Mouse (Mus musculus) lung, embryonic 16.5 days (tissue): ENCODE measurements around the gene Ipp. TPM values are rescaled to one million over a fixed set of nuclear protein-coding genes. Genes with fewer than 3 reads are reported as not detected.

ENCODE experiments used
- ATAC-seq: fragments of 200-750 bp; cut with Nextera tagmentation; 2 replicates; pipeline ENCODE4 v1.8.0; 2017; ENCODE audit warnings: low read depth, mild to moderate bottlenecking, moderate library complexity
- H3K27ac ChIP-seq: fragments of 300-500 bp; sonication (generic); 2 replicates; pipeline ENCODE4 v1.5.1; 2014; ENCODE audit warnings: mild to moderate bottlenecking, control low read depth, low read length
- H3K27me3 ChIP-seq: fragments of 300-500 bp; sonication (generic); 2 replicates; pipeline ENCODE4 v1.6.1; 2014; ENCODE audit warnings: low read depth, low read length, mixed read lengths; ENCODE audit not compliant: control insufficient read depth, insufficient read depth
- H3K36me3 ChIP-seq: fragments of 300-500 bp; sonication (generic); 2 replicates; pipeline ENCODE4 v1.6.1; 2014; ENCODE audit warnings: low read length; ENCODE audit not compliant: control insufficient read depth, insufficient read depth
- H3K4me1 ChIP-seq: fragments of 300-500 bp; sonication (generic); replicated peaks from 2 replicates; pipeline ENCODE4 v1.6.1; 2014; ENCODE audit warnings: low read length, mixed read lengths; ENCODE audit not compliant: control insufficient read depth, insufficient read depth
- H3K4me2 ChIP-seq: fragments of 300-500 bp; sonication (generic); 2 replicates; pipeline ENCODE4 v1.6.1; 2014; ENCODE audit warnings: low read depth, low read length, control low read depth
- H3K4me3 ChIP-seq: fragments of 300-500 bp; sonication (generic); 2 replicates; pipeline ENCODE4 v1.5.1; 2014; ENCODE audit warnings: mild to moderate bottlenecking, low read length, control low read depth
- H3K9ac ChIP-seq: fragments of 300-500 bp; sonication (generic); 2 replicates; pipeline ENCODE4 v1.6.1; 2014; ENCODE audit warnings: low read length, control low read depth
- H3K9me3 ChIP-seq: fragments of 300-500 bp; sonication (generic); 2 replicates; pipeline ENCODE4 v1.6.1; 2016; ENCODE audit warnings: low read length; ENCODE audit not compliant: control insufficient read depth
- WGBS: fragments of 180-500 bp; shearing (Covaris S2); extraction: QIAGEN DNeasy Blood & Tissue Kit; methylation state at CpG from one replicate; pipeline ENCODE4 v1.1.7; 2014; 5-methylcytosine and 5-hydroxymethylcytosine counted together
- polyA plus RNA-seq: library from polyadenylated mRNA; unstranded; fragments of >200 nt; fragmentation: Nextera tagmentation; extraction: Ambion mirVana; gene quantifications from 2 replicates; pipeline ENCODE4 v1.2.1, GENCODE M21; 2015

Gene Ipp
- polyA plus RNA-seq, 1 experiment from 2014 or later = 14.1 TPM

DNA sequence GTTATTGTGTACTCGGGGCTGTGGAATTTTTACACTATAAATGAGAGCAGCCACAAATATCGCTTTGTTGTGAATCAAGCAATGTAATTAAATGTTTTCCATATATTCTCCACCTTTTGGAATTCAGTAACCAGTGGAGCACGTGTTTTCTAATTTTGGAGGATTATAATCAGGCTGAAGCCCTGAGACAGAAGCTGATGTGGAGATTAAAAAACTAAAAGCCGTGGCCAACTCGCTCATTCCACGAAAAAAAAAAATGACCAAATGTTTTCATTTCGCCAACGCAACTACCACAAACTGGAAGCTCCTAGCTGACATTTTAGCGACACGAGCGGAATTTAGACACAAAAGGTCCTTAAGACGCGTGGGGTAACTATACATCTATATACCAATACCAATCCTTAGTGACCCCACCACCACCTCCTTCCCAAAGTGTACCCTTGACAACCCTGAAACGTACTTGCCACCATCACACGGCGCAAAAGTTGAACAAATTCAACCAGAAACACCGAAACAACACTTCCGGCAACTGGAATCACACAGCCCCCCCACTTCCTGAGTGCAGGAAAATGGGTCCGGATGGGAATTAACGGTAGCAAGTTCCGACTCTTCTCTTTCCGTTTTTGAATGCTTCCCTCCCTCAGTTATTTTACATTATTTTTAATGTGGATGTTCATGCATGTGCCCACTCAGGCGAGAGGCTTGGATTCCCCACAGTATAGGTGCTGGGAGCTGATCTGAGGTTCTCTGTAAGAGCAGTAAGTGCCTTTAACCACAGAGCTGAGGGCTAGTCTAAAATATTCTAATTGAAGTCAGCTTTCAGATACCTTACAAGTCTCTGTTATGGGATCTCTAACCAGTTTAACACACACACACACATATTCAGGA is 48.3 kb downstream of the Ipp start, which contains the start of gene Tmem69:
Gene Tmem69 (minus strand): TSS at position 524 of the 888 bp plus-strand sequence.
- H3K4me1 ChIP-seq = peaks cover 3% of the 10 kb centered on the region
- peak within 1 kb of the TSS; percentile 73 for H3K4me3 ChIP-seq
- WGBS = 2% methylated on average over 23 of the region's 23 CpGs
- peak within 1 kb of the TSS; percentile 94 for H3K27ac ChIP-seq
- peak within 1 kb of the TSS; percentile 80 for H3K9ac ChIP-seq
- H3K36me3 ChIP-seq = peaks cover 4% of the 10 kb centered on the region; the same call in 1 of the 2 replicates
- H3K9me3 ChIP-seq = no peaks in the 10 kb centered on the region
- ATAC-seq = no peak
- peak within 1 kb of the TSS; percentile 93 for H3K4me2 ChIP-seq
- no peaks in the 10 kb centered on the region for H3K27me3 ChIP-seq

DNA sequence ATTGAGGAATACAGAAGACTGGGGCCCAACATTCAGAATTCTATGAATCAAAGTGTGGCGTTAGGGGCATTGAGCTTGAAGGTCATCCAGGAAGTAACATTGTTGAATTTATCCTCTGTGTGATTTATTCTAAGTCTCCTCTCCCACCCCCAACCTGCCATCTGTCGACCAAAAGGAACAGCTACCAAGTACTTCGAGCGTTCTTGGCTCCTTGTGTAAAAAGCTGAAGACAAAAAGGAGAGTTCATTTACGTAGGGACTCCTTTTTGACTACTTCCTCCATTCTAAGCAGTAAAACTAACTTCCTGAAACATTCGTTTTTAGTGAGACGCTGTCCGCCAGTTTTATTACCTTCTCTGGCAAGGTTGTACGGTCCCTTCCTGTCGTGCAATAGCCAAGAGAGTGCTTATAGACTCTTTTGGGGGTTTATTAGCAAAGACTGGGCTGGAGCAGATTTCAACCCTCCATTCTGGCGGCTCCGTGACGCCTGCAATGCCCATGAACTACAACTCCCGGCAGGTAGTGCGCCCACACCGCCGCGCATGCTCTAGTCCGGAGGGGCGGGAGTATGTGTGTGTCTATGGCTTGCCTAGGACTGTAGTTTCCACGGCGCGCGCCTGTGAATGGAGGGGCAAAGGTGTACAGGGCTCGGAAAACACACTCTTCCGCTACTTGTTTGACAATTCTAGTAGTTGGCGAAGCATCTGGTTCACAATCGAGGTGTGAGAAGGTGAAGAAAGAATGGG is 49.4 kb downstream of the Ipp start:
- H3K4me1 ChIP-seq = peaks cover 3% of the 10 kb centered on the region
- H3K4me3 ChIP-seq = peak overlapping the region; percentile 73
- H3K9me3 ChIP-seq = no peaks in the 10 kb centered on the region
- peaks cover 4% of the 10 kb centered on the region; the same call in 1 of the 2 replicates for H3K36me3 ChIP-seq
- peak; percentile 95 for ATAC-seq
- no peaks in the 10 kb centered on the region for H3K27me3 ChIP-seq
- WGBS = under 1% methylated on average over 28 of the region's 28 CpGs
- peak overlapping the region; percentile 80 for H3K9ac ChIP-seq
- H3K27ac ChIP-seq = peak overlapping the region; percentile 94
- peak overlapping the region; percentile 93 for H3K4me2 ChIP-seq

GRCm38 (mm10) chr4:116557306-116558121 is 50.2 kb downstream of the Ipp start, which contains the start of gene Gpbp1l1:
Gene Gpbp1l1, plus strand, starts transcription at chr4:116557658.
- H3K4me3 ChIP-seq = peak within 1 kb of the TSS; percentile 73
- under 1% methylated on average over 72 of the region's 78 CpGs for WGBS
- no peaks in the 10 kb centered on the region for H3K27me3 ChIP-seq
- H3K4me2 ChIP-seq = peak within 1 kb of the TSS; percentile 93
- H3K9me3 ChIP-seq = no peaks in the 10 kb centered on the region
- H3K27ac ChIP-seq = peak within 1 kb of the TSS; percentile 96
- ATAC-seq = peak; percentile 98
- H3K9ac ChIP-seq = peak within 1 kb of the TSS; percentile 84
- H3K4me1 ChIP-seq = peaks cover 3% of the 10 kb centered on the region
- H3K36me3 ChIP-seq = peaks cover 4% of the 10 kb centered on the region; the same call in 1 of the 2 replicates

DNA sequence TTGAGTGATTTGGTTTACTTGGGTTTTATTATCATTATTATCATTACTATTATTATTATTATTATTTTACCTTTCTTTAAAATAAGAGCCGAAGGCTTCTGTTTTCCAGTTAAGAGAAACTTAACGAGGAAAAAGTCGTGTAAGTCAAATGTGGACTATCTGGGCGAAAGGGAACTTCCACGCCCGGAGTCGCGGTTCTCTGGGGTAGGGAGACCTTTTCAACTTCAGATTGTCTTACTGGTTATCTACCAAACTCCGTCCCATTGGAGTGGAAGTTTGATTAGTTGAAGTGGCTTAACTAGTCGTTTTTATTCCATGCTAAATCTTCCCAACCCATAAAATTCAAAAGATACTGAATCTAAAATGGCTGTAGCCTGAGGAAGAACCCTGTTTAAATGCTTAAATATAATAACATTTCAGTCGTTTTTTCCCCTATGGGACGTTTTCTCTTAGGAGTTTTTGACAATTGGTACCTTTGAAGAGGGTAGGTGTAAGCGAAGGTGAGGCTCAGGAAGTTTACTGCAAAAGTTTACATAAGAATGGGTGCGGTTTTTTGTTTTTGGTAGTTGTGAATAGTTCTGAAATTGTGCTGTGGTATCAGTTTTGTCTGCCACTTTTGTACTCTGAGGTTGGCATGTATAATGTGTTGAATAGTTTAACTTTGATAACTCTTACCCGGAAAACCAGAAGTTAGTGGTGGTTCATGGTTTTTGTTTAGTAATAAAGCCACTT is 51.0 kb downstream of the Ipp start:
- H3K9ac ChIP-seq = peak overlapping the region; percentile 84
- H3K9me3 ChIP-seq = no peaks in the 10 kb centered on the region
- H3K4me1 ChIP-seq = peaks cover 3% of the 10 kb centered on the region
- peak overlapping the region; percentile 82 for H3K4me2 ChIP-seq
- no peaks in the 10 kb centered on the region for H3K27me3 ChIP-seq
- H3K4me3 ChIP-seq = peak overlapping the region; percentile 73
- 1% methylated on average over 15 of the region's 15 CpGs for WGBS
- peaks cover 4% of the 10 kb centered on the region for H3K36me3 ChIP-seq
- H3K27ac ChIP-seq = peak overlapping the region; percentile 96
- no peak for ATAC-seq

Other genes with a start within 250 kb of the Ipp start
- gene Mast2, start 43.4 kb upstream of the Ipp start, polyA plus RNA-seq = 11.0 and 11.5 TPM in 2 replicates
- 21.2 and 22.1 TPM in 2 replicates for gene Tmem69, start 48.4 kb downstream of the Ipp start, polyA plus RNA-seq
- 32.5 and 37.2 TPM in 2 replicates for gene Gpbp1l1, start 50.1 kb downstream of the Ipp start, polyA plus RNA-seq
- gene Ccdc17, start 89.1 kb downstream of the Ipp start, polyA plus RNA-seq = 17.6 and 22.5 TPM in 2 replicates
- gene Nasp, start 120.4 kb downstream of the Ipp start, polyA plus RNA-seq = 101 and 111 TPM in 2 replicates
- 817 and 840 TPM in 2 replicates for gene Akr1a1, start 144.1 kb downstream of the Ipp start, polyA plus RNA-seq
- gene Prdx1, start 178.0 kb downstream of the Ipp start, polyA plus RNA-seq = 1,438 and 1,494 TPM in 2 replicates
- 21.5 and 23.5 TPM in 2 replicates for gene Mmachc, start 200.9 kb downstream of the Ipp start, polyA plus RNA-seq
- gene Ccdc163, start 201.0 kb downstream of the Ipp start, polyA plus RNA-seq = 29.4 and 35.2 TPM in 2 replicates
- 8.2 and 8.3 TPM in 2 replicates for gene Tesk2, start 213.4 kb downstream of the Ipp start, polyA plus RNA-seq